Mouse (Mus musculus): ENCODE measurements at regions not wholly inside any gene's neighbourhood (a gene's known extent, or its start where the extent isn't known, plus 50 kb on each side); places are given as distances from the start of the nearest gene placed in this dataset.
"Not testable (repeated sequence)": the region's sequence is repeated elsewhere in the genome, so short reads cannot be mapped to it uniquely, and the experiment has no call there.

DNA sequence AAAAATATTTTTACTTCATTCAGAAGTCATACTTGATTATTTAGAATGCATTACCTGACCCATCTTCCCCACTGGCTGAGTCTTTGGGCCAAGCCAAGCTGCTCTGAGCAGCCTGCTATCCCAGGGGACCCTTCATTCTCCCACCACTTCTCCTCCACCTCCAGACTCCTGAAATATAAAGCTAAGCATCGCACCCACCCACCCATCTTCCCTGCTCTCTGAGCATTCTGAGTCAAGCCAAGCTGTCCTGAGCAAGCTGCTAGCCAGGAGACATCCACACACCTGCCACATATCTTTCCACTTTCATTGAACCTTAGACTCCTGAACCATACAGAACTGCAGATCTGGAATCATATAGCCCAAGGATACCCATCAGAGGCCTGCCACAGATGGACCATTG, 1456.2 kb upstream of the Adam24 start:
- DNase-seq (ENCODE audit: low read depth, low spot score), result no peak

DNA sequence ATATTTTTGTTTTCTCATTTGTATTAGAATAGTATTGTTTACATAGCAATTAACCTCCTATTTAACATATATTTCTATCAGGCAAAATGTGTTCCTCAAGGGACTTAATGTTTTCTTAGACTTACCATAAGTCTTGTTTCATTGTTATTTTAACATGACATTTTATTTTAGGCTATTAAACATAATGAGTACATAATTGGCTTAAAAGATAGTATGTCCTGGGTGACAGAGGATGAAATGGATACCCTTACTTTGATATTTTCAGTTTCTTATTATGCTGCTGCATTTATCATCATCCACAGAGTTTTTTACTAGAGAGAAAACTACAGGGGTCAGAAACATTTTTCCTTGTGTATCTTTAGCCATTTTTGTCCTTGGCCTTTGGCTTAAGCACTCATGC, 1447.6 kb upstream of the Adam24 start:
- DNase-seq (ENCODE audit: low read depth, low spot score), result no peak

DNA sequence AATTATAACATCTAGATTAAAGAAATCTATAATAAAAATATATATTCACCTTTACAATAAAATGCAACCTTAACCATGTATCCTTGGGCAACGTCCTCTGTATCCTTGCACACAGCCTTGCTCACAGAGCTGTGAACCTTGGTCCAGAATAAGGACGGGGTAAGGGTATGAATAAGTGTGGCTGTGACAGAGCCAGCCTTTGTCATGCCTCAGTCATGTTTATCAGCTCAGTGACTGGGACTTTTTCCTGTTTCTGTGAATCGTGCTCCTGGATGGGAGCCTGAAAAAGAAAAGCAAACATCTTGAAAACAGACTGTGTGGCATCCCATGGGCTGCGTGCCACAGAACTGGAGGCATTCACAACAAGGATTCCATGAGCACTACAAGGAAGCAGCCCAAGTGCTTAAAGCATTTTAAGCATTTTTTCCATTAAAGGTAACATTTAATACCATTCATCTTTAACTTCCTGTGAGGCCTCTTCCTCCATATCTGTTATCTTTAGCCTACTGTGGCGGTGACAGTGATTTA, 1405.8 kb upstream of the Adam24 start:
- no peak for DNase-seq (ENCODE audit: low read depth, low spot score)

DNA sequence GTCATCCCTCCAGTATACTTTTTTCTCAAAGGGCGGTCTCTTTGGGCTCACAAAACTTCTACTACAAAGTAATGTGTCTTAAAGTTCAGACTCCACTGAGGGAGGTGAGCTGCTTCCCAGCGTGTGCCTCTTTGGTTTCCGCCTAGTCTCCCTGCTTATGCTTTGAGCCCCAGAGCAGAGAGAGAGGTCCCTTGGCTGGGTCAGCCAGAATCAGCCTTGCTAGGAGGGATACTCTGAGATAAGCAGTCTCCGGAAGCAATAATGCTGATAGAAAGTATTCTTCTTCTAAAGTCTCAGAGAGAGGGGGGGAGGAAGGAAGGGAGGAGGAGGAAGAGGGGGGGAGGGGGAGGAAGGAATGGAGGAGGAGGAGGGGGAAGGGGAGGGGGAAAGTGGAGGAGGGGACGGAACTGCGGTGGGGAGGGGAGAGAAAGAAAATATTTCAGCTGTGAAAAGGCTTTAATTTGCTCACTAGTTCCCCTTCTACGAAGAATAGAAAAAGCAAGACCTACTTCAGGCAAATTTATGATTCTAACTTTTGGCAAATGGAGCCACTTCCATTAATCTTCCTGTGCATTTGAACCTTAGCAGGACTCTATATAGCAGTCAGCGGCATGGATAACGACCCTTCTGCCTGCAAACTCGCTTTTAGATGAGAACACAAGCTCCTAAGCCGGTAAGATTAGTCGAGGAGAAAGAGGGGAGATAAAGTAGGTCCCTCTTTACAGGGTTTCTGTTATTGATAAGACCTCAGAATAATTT, 1377.2 kb upstream of the Adam24 start:
- peak; percentile 9 for DNase-seq (ENCODE audit: low read depth, low spot score)

DNA sequence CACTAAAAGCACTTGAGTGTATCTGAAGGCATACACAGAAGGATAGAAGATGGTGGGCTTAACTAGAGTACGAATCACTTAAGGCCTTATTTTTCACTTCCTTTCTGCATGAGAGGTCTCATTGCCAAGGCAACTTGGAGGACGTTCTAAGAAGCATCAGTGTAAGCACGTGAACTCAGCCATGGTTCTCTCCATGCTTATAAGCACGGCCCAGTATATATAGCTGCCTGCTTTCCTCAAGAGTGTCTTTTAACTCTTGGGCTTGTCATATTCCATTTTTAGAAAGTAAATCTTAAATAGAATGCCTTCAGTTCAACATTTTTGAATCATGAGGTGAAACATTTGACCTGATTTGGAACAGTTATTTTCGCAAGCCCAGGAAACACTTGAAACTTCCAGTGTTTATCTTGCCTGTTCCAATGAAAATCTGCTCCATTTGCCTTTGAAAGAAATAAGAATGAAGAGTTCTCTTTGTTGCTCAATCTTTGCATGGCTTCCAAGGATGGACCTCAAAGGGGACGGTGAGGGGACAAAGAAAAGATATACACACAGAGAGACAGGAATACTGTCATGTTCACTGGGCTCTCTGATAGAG, 1371.0 kb upstream of the Adam24 start:
- no peak for DNase-seq (ENCODE audit: low read depth, low spot score)

DNA sequence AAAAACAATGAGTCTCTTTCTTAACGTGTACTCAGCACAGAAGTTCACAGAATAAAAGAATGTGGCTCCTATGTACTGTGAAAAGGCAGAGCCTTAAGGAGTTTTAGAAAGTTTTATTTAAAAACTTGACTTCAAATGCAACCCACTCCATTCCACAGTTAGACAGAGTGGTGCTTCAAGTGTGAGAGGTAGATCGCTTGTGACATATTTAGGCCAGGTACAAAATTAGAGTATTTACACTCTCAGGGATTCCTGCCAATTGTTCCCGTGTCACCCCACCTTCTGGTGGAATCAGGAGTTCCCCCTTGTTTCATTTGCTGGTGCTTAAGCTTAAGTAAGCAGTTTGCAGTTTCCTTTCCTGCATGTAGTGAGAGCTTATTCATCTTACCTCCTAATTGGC, 1361.0 kb upstream of the Adam24 start:
- no peak for DNase-seq (ENCODE audit: low read depth, low spot score)

DNA sequence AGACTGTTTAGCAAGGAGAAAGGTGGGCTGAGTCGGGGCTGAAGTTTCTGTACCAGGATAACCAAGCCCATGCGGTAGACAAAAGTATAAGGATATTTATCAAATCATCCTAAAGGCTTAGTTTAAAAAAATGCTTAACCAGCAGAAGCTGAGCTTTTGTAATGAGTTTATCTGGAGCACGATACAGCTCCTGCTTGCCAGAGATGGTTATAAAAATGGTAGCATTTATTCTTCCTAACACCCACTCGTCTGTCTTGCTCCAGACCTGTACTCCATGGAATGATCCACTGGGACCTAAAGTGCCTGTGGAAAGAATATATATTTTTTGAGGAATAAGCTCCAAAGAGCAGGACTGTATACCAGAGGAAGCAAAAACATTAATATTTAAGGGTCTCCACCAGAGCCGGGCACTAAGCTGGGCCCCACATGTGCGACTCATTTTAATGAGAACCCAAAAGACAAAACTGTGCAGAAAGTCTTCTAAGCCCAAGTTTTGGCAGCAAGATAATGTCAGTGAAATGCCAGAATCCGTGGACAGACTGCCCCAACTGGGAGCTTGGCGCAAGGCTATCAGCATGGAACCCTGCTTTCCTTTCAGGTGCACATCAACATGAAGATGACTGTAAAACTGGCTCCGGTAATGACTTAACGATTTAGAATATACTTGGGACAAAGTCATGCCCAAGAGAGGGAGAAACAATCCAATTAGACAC, 1359.2 kb upstream of the Adam24 start:
- no peak for DNase-seq (ENCODE audit: low read depth, low spot score)

DNA sequence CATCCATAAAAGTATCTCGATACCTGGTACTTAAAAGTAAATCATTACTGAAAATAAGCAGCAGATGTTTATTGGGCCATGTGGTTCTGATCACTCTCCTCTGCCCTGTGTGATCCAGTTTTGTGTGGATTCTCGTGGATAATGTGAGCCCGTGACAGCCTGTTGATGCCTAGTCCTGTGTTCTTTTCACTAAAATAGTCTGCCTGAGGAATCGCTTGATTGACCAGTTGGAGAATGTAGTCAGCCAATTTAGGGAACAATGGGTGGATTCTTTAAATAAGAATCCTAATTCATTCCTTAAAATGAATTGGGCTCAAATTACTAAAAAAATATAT, 1358.7 kb upstream of the Adam24 start:
- DNase-seq (ENCODE audit: low read depth, low spot score), result peak; percentile 6

DNA sequence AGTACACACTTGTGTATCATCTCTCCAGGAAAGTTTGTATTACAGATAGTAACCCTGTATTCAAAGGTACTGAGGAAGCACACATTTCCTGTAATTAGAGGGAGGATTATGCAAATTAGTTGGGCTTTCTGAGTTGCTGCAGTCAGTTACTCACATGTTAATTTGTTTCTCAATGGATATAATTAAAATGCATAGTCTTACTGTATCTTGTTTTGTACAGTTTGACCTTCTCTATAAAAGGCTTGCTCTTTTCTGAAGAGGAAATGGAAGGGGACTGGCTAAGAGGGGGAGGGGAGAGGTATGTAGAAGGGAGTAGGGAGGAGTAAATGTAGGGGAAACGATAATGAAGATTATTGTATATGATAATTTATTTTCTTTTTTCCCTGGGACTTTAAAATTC, 1345.5 kb upstream of the Adam24 start:
- DNase-seq (ENCODE audit: low read depth, low spot score), result no peak

DNA sequence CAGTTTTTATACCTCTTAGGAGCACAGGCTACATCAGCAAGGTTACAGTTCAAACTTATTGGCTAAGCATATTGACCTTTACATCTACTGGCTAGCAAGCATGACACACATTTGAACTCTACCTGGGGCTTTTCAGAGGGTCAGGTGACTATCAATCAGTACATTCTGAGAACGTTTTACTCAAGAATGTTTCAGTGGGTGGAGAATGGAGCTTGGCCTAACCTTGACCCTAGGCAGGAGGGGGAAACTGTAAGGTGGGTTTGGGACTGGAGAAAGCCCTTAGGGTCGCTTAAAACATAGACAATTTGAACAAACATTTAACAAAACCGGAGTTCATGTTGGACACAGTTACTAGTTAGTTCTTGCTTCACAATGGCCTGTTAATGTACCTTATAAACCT, 1330.1 kb upstream of the Adam24 start:
- DNase-seq (ENCODE audit: low read depth, low spot score), result no peak

DNA sequence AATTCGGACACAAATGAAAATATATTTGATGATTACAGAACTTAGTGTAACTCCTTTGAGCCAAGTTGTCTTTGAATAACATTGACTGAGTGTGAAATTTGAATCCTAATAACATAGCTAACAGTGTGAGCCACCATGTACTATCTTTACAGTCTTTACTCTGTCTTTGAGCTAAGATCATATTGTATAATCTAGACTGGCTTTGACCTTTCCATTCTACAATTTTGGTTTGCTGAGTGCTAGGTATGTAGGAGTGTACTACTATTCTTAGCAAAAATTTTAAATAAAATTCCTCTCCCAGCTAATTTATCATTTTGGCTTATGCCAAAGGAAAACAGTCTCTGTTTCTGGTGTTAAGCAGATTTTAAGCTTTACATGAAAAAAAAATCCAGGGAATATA, 1328.4 kb upstream of the Adam24 start:
- DNase-seq (ENCODE audit: low read depth, low spot score), result no peak

DNA sequence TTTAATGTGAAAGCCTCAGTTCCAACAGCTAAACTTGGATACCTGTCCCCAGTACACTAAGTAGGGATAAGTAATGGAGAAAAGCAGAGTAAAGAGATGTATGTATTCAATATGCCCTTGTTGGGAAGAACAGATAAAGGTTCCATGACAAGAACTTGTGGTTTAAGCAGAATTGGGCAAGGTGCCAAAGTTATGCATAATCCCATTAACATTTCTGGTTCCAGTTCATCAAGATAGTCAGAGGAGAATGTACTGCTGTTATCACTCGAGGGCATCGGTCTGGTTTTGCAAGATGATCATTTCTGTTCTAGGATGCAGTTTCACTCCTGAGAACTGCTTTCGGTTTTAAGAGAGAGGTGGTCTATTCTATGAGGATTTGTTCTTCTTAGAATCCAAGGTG, 1325.9 kb upstream of the Adam24 start:
- no peak for DNase-seq (ENCODE audit: low read depth, low spot score)

DNA sequence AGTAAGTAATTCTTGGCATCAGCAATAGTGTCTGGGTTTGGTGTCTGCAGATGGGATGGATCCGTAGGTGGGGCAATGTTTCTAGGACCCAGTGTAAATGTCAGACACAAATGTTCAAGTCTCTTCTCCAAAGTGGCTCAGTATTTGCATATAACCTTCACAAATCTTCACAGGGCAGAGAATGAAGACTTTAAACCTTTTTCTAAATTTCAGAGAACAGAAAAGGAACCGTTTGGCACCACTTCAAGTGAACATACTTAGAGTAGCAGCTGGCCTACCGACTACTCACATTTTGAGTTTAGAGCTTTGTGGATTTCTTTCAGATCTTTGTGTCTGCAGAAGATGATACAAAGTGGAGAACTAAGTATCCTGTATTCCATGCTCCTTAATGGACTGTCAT, 1319.5 kb upstream of the Adam24 start:
- DNase-seq (ENCODE audit: low read depth, low spot score), result no peak

DNA sequence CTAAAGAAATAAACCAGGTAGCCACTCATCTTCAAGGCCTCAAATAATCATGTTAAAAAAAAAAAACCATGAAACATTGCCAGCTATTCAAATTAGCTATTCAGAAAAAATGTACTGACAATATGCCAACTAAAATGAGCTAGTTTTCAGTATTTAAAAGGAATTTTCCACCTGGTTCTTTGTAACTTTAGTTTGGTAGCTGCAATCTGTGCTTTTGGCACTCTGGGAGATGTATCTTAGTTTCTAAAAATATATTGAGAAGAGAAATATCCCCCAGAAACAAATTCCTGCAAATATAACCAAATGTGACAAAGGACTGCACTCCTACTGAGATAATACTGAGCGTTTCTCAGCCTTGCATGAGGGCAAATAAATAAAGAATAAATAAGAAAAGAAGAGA, 1317.8 kb upstream of the Adam24 start:
- DNase-seq (ENCODE audit: low read depth, low spot score), result no peak

DNA sequence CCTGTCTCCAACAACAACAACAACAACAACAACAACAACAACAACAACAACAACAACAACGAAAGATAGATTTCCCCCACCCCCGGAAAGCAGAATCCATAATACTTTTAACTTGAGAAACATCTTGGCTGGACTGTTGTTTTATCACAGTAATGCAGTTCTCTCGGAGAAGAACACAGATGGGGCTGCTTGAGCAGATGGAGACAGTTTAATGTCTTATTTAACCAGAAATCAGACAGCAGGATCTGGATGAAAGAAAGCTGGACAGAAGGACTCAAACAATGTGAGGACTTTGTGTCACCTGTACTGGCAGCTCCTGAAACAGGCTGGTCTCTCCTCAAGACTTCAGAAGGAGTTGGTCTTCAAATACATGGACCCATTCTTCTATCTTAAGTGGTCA, 1317.0 kb upstream of the Adam24 start:
- no peak for DNase-seq (ENCODE audit: low read depth, low spot score)

DNA sequence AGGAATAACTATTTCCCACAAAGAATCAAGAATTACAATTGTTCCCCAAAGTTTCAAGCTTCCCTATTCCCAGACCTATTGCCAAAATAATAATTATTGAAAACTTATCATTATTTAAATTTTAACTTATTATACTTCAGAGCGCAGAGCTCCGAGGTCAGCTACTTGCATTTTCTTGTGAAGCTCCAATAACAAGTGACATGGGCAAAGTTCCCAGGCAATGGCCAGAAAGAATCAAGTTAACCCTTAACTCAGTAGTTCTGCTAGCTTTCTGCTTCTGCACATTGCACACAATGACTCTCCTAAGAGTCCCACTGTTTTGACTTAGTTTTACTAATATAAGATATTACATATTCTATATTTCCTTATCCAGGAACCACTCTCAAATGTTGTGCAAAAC, 1308.5 kb upstream of the Adam24 start:
- not testable (repeated sequence) for DNase-seq (ENCODE audit: low read depth, low spot score)

All from mesoderm, embryonic 11.5 days (tissue).